Mouse (Mus musculus) heart, embryonic 10.5 days (tissue): ENCODE measurements around the gene Anapc15. TPM values are rescaled to one million over a fixed set of nuclear protein-coding genes. Genes with fewer than 3 reads are reported as not detected.
"Not testable (repeated sequence)": the region's sequence is repeated elsewhere in the genome, so short reads cannot be mapped to it uniquely, and the experiment has no call there.

ENCODE experiments used
- DNase-seq: peaks from one replicate; pipeline ENCODE4 v3.0.0-alpha.2; 2017; ENCODE audit warnings: low spot score
- H3K27ac ChIP-seq: fragments of 300-500 bp; sonication (generic); 2 replicates; pipeline ENCODE4 v1.5.1; 2016; ENCODE audit warnings: mild to moderate bottlenecking
- H3K27me3 ChIP-seq: fragments of 300-500 bp; sonication (generic); 2 replicates; pipeline ENCODE4 v1.6.1; 2016; ENCODE audit warnings: mild to moderate bottlenecking; ENCODE audit not compliant: poor library complexity, insufficient read depth, severe bottlenecking
- H3K36me3 ChIP-seq: fragments of 300-500 bp; sonication (generic); 2 replicates; pipeline ENCODE4 v1.6.1; 2016; ENCODE audit warnings: mild to moderate bottlenecking, moderate library complexity
- H3K4me1 ChIP-seq: fragments of 300-500 bp; sonication (generic); 2 replicates; pipeline ENCODE4 v1.6.1; 2016; ENCODE audit warnings: mild to moderate bottlenecking
- H3K4me3 ChIP-seq: fragments of 300-500 bp; sonication (generic); 2 replicates; pipeline ENCODE4 v1.5.1; 2016; ENCODE audit warnings: mild to moderate bottlenecking, moderate library complexity
- H3K9me3 ChIP-seq: fragments of 300-500 bp; sonication (generic); 2 replicates; pipeline ENCODE4 v1.6.1; 2016; ENCODE audit warnings: mild to moderate bottlenecking, moderate library complexity
- WGBS: fragments of 180-500 bp; shearing (Covaris S2); methylation state at CpG from one replicate; pipeline ENCODE4 v1.1.7; 2016; 5-methylcytosine and 5-hydroxymethylcytosine counted together
- polyA plus RNA-seq: library from polyadenylated mRNA; unstranded; fragments of >200 nt; fragmentation: Nextera tagmentation; extraction: Ambion mirVana; gene quantifications from 2 replicates; pipeline ENCODE4 v1.2.1, GENCODE M21; 2016

The Anapc15 gene
- polyA plus RNA-seq, 1 experiment from 2014 or later: 94.3 TPM

DNA sequence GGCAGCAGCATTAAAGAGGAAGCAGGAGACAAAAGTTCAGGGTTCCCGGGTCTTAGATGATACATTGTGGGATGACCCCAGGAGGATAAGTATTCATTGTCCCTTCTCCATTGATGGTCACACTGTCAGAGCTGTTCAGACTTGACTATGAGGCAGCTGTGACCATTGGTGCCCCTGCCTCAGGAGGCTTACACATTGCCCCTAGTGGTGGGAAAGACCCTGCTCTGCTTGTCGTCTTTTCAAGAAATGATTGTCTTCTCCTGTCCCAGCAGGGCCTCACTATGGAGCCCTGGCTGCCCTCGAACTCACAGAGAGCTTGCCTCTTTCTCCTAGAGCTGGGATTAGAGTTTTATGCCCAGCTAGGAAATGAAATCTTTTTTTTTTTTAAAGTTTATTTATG is 48.5 kb downstream of the Anapc15 start:
- Histone ChIP-seq H3K27ac (no peak overlapping the region), H3K36me3 (peaks cover 58% of the 10 kb centered on the region), H3K4me1 (peaks cover 17% of the 10 kb centered on the region), H3K9me3 (no peaks in the 10 kb centered on the region), H3K4me3 (no peak overlapping the region), H3K27me3 (no peaks in the 10 kb centered on the region)
- 66% methylated on average over 3 of the region's 3 CpGs for WGBS
- DNase-seq: no peak

DNA sequence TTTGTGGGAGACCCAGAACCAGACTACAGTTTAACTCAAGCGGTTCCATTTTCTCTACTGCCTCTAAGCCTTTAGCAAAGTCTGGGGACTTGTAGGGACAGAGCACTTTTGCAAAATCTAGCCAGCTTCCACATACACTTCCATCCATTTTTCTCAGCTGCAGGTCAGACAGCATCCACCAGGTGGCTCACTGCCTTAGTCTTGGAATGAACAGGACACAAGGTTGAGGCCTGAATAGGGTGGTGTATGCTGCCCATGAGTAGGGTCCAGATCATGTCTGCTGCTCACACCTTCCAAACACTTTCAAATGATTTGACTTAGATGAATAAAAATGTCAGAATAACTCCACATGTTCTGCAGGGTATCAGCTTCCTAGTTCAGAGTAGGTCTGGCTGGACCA is 54.6 kb downstream of the Anapc15 start:
- Histone ChIP-seq H3K4me3 (no peak overlapping the region), H3K27ac (no peak overlapping the region), H3K36me3 (peaks cover 19% of the 10 kb centered on the region), H3K4me1 (no peaks in the 10 kb centered on the region), H3K9me3 (no peaks in the 10 kb centered on the region), H3K27me3 (no peaks in the 10 kb centered on the region)
- DNase-seq: peak; percentile 83
- 13% methylated on average over 1 of the region's 1 CpGs for WGBS

DNA sequence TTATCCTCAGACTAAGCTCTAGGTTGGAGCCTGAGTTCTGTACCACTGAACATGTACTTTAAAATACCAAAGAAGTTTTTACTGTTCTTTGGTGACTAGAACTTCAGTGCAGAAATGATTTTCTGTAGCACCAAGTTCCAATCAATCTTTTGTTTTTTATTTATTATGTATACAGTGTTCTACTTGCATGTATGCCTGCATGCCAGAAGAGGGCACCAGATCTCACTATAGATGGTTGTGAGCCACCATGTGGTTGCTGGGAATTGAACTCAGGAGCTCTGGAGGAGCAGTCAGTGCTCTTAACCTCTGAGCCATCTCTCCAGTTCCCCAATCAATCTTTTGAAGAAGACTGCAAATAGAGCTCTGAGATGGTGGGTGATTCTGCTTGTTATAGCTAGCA is 62.4 kb downstream of the Anapc15 start:
- not testable (repeated sequence) for H3K36me3 ChIP-seq, H3K9me3 ChIP-seq, DNase-seq, H3K4me1 ChIP-seq, H3K4me3 ChIP-seq, H3K27me3 ChIP-seq, H3K27ac ChIP-seq

DNA sequence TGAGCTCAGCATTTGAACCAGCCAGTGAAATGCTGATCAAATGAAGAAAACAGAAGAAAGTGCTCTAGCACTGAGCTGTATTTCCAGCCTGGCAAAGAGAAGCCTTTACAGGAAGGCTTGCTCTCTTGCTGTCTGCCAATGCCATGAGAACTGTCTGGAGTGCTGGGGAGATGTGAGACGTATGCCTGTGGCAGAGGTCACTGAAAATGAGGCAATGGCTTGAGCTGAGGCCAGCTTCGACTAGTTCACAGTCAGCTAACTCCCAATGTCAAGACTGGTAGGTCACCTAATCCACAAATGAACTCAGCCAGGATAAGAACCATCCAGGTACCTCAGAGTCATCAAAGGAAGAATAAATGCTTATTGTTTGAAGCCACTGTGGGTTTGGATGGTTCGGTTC is 64.6 kb downstream of the Anapc15 start:
- Histone ChIP-seq H3K27me3 (no peaks in the 10 kb centered on the region), H3K36me3 (no peaks in the 10 kb centered on the region), H3K27ac (no peak overlapping the region), H3K4me3 (no peak overlapping the region), H3K4me1 (no peaks in the 10 kb centered on the region), H3K9me3 (no peaks in the 10 kb centered on the region)
- DNase-seq: no peak
- WGBS: 80% methylated on average over 3 of the region's 3 CpGs

DNA sequence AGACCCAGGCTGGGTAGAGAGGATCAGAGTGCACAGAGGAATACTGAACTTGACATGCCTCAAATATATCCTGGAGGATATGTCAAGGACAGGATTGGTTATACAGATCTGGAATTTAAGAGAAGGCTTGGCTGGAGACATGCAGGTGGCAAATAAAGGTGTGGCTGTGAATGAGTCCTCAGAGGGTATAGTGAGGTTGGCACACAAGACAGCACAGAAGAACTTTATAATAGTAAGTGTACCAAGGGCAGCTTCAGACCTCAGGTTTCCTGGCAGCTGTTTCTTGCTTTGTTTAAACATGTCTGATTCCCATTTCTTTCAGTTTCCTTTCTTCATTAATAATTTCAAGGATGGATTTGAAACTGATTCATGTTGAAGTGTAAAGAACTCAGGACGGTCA is 69.0 kb downstream of the Anapc15 start:
- Histone ChIP-seq H3K4me3 (peak overlapping the region; percentile 87; the same call in 1 of the 2 replicates), H3K4me1 (no peaks in the 10 kb centered on the region), H3K27me3 (no peaks in the 10 kb centered on the region), H3K27ac (no peak overlapping the region), H3K36me3 (no peaks in the 10 kb centered on the region), H3K9me3 (no peaks in the 10 kb centered on the region)
- no peak for DNase-seq
- WGBS: 88% methylated on average over 1 of the region's 1 CpGs

DNA sequence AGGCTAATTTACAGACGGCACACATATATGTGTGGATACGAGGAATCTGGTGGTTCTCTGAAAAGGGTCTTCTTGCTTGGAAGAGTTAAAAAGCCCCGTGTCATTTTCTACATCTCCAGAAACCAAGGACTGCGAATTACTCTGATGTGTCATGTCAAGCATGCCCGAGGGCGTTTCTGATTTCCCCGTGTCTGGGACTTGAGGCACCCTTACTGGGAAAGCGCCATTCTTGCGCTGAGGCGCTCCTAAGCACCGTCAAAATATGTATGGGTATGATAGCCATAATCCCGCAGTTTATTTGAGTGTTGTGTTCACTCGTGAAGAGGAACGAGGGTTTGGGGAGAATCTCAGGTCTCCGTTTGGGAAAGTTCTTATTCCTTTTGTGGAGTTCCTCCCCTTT is 69.8 kb downstream of the Anapc15 start:
- H3K27me3 ChIP-seq: no peaks in the 10 kb centered on the region
- 6% methylated on average over 15 of the region's 15 CpGs for WGBS
- H3K9me3 ChIP-seq: no peaks in the 10 kb centered on the region
- peak overlapping the region; percentile 87 for H3K4me3 ChIP-seq
- peak overlapping the region; percentile 94 for H3K27ac ChIP-seq
- no peaks in the 10 kb centered on the region for H3K4me1 ChIP-seq
- peak; percentile 77 for DNase-seq
- H3K36me3 ChIP-seq: 0 out of 2 replicates have a peak, but pooled peaks cover 1% of the 10 kb centered on the region

DNA sequence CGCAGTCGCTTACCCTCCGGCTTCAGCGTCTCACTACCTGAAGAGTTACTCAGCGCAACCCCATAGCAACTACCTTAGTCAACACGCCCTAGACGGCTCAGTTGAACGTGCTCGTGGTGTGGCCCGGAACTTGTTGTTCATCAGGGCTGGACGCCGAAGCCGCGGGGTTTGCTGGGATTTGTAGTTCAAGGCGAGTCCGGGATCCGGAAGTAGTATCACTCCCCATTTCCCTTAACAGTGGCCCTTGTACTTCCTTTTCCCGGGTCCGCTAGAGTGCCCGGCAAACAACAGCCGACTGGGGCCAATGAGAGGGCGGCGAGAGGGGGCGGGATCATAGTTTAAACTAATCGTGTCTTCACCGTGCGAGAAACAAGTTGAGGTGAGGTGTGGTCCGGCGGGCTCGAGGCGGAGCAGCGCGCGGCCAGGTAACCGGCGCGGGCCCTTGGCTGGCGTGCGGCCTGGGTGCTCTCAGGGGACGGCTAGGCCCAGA is 70.3 kb downstream of the Anapc15 start, which contains the start of the genes Lrrc51 and Numa1:
Gene Lrrc51 (minus strand): TSS at position 145 of the 490 bp plus-strand sequence.
Gene Numa1 (plus strand): TSS at position 361 of the 490 bp plus-strand sequence.
- WGBS: under 1% methylated on average over 40 of the region's 40 CpGs
- Histone ChIP-seq H3K36me3 (0 out of 2 replicates have a peak, but pooled peaks cover 6% of the 10 kb centered on the region), H3K27ac (peak within 1 kb of the TSS; percentile 94), H3K27me3 (no peaks in the 10 kb centered on the region), H3K4me3 (peak within 1 kb of the TSS; percentile 87), H3K9me3 (no peaks in the 10 kb centered on the region), H3K4me1 (no peaks in the 10 kb centered on the region)
- peak; percentile 99 for DNase-seq

DNA sequence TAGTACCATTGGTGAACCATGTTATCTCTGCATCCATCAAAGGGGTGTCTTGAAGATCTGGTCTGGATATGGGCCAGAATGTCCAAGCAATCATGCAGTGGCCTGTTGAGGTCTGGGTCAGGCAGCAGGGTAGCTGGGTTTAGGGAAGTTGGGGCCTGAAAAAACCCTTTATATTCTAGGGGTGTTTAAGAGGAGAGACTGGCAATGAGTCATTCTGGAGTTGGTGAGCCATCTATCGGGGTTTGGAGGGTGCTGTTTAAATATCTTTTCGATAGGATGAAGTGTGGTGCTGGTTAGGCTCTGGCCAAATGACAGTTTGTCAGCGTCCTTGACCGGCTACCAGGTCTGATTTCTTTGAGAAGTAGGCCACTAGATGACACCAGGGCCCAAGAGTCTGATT is 72.4 kb downstream of the Anapc15 start:
- H3K4me1 ChIP-seq: no peaks in the 10 kb centered on the region
- no peak overlapping the region for H3K27ac ChIP-seq
- WGBS: 92% methylated on average over 4 of the region's 4 CpGs
- H3K9me3 ChIP-seq: no peaks in the 10 kb centered on the region
- DNase-seq: no peak
- H3K4me3 ChIP-seq: no peak overlapping the region
- peaks cover 10% of the 10 kb centered on the region for H3K36me3 ChIP-seq
- no peaks in the 10 kb centered on the region for H3K27me3 ChIP-seq

DNA sequence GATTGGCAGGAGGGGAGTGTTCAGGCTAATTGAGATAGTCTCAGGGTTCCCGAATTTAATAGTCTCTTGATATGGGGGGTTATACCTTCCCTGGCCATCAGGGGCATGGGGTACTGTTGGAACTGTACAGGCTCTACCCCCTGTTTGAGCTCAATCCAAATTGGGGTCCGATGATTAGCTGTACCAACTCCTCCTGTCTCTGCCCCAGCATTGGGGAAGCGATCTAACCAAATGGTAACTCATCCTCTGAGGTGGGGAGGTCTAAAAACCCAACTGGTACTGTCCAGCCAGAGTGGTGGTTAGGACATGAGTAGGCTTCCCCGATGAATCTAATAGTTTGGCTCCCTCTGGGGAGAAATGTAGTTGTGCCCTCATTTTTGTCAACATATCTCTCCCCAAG is 73.5 kb downstream of the Anapc15 start:
- Histone ChIP-seq H3K4me1 (no peaks in the 10 kb centered on the region), H3K27me3 (no peaks in the 10 kb centered on the region)
- WGBS: 92% methylated on average over 4 of the region's 4 CpGs

DNA sequence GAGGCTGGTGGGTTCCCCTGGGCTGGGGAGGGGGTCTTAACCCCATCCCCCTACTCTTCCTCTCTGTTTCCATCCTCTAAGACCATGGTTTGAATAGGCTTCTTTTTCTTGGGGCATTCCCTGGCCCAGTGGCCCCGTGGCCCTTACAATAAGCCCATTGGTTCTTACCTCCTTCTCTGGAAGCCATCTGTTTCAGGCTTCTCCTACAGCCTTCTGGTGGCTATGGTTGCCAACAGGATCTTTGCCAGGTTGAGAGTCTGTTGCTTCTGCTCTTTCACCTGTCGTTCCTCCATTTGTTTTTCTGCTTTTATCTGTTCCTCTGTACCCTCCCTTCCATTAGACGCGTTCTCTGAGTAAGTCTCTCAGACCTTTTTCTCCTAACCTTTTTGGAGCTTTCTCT is 74.1 kb downstream of the Anapc15 start:
- no peaks in the 10 kb centered on the region for H3K9me3 ChIP-seq
- no peaks in the 10 kb centered on the region for H3K27me3 ChIP-seq
- H3K4me1 ChIP-seq: no peaks in the 10 kb centered on the region
- H3K27ac ChIP-seq: no peak overlapping the region
- no peak for DNase-seq
- peaks cover 10% of the 10 kb centered on the region for H3K36me3 ChIP-seq
- 95% methylated on average over 4 of the region's 4 CpGs for WGBS
- no peak overlapping the region for H3K4me3 ChIP-seq

More for the DNA sequence above, 73.5 kb downstream of the Anapc15 start:
- H3K4me3 ChIP-seq: no peak overlapping the region
- no peaks in the 10 kb centered on the region for H3K9me3 ChIP-seq
- no peak overlapping the region for H3K27ac ChIP-seq
- no peak for DNase-seq
- H3K36me3 ChIP-seq: peaks cover 10% of the 10 kb centered on the region

DNA sequence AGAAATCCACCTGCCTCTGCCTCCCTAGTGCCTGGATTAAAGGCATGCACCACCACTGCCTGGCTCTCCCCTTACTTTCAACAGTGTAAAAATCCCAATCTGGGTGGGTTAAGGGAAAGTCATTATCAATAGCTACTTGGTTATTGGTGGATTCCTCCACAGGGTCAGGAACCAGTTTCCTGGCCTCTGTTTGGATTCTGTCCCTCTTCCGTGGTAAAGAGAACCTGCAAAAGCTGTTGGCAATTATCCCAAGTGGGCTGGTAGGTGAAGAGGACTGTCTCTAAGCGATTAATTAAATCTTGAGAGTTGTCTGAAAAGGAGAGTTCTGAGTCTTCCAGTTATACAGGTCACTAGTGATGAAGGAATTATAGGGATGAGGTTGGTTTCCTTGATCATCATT is 74.8 kb downstream of the Anapc15 start:
- H3K4me1 ChIP-seq: no peaks in the 10 kb centered on the region
- no peaks in the 10 kb centered on the region for H3K27me3 ChIP-seq
- no peak overlapping the region for H3K4me3 ChIP-seq
- peaks cover 10% of the 10 kb centered on the region for H3K36me3 ChIP-seq
- H3K9me3 ChIP-seq: no peaks in the 10 kb centered on the region
- DNase-seq: no peak
- no peak overlapping the region for H3K27ac ChIP-seq
- WGBS: 95% methylated on average over 2 of the region's 2 CpGs

DNA sequence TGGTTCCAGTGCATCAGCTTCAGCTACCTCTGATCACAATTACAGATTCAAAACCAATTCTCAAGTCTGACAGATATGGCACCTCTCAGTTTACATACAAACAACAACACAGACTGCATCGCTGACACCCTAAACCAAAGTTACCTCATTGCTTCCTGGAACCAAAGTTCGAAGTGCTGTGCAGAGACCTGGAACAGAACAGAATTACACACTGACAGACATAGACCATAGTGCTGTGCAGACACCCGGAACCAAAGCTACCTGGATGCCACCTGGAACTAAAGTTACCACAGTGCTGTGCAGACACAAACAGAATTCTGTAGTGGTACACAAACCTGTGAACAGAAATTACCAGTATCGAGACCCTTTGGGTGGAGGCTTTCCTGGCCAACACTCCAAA is 76.2 kb downstream of the Anapc15 start:
- no peak for DNase-seq
- Histone ChIP-seq H3K36me3 (peaks cover 10% of the 10 kb centered on the region), H3K4me1 (no peaks in the 10 kb centered on the region), H3K9me3 (no peaks in the 10 kb centered on the region), H3K27ac (no peak overlapping the region), H3K4me3 (no peak overlapping the region), H3K27me3 (no peaks in the 10 kb centered on the region)
- 92% methylated on average over 4 of the region's 4 CpGs for WGBS

DNA sequence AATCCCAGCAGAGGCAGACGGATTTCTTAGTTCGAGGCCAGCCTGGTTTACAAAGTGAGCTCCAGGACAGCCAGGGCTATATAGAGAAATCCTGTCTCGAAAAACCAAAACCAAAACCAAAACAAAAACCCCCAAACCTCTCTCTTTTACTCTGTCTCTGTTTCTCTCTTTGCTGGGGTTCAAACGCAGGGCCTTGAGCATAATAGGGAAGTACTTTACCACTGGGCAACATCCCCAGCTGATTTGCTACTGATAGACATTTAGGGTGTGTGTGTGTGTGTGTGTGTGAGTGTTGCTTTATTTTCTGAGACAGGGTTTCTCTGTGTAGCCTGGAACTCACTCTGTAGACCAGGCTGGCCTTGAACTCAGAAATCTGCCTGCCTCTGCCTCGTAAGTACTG is 85.5 kb downstream of the Anapc15 start:
- not testable (repeated sequence) for H3K36me3 ChIP-seq, H3K4me3 ChIP-seq, H3K9me3 ChIP-seq, H3K4me1 ChIP-seq, H3K27me3 ChIP-seq, H3K27ac ChIP-seq
- DNase-seq: peak; percentile 42
- WGBS: 93% methylated on average over 5 of the region's 5 CpGs
